ENCODE assay signal across 26 mouse cellular contexts in the genomic region with DNA sequence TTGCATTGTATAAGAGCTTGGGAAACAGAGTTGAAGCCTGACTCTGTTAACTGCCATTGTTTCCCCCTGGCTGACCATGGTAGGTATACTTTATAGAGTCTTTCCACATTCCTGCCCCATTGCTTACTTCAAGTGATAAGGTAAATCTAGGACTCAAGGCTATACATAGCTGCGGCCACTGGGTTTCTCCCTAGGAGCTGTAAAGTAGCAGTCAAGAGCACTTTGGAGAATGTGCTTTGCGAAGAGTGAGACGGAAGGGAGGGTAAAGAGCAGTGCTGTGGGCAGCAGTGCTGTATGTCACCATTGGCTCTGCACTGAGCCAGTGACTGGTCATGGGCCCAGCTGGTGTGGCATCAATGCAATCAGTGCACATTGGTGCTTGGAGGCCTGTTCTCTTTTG.
"Had no signal": no experiment of that assay in that cellular context is flagged by ENCODE, and none has a peak within 500 bp of the region (broad histone marks: within the 10 kb centered on the region; RNA-seq: fewer than 3 reads in every experiment).

No protein-coding gene starts in this region.

- H3K27me3 ChIP-seq: heart, embryonic 13.5 days; heart, embryonic 15.5 days; hindbrain, embryonic 13.5 days; hindbrain, embryonic 15.5 days; kidney, embryonic 15.5 days; limb, embryonic 13.5 days; limb, embryonic 15.5 days had no signal

- H3K9ac ChIP-seq: forebrain, postnatal 0 days; heart, embryonic 13.5 days; heart, embryonic 15.5 days; hindbrain, embryonic 13.5 days; hindbrain, embryonic 15.5 days; kidney, embryonic 15.5 days; limb, embryonic 13.5 days; limb, embryonic 15.5 days had no signal

- H3K36me3 ChIP-seq: heart, embryonic 13.5 days; heart, embryonic 15.5 days; hindbrain, embryonic 13.5 days; hindbrain, embryonic 15.5 days; kidney, embryonic 15.5 days; limb, embryonic 13.5 days; limb, embryonic 15.5 days had no signal

- ATAC-seq: forebrain, postnatal 0 days; hindbrain, postnatal 0 days; intestine, embryonic 16.5 days had no signal

- H3K4me1 ChIP-seq: hindbrain, embryonic 15.5 days; kidney, embryonic 15.5 days; limb, embryonic 13.5 days; limb, embryonic 15.5 days had no signal

- H3K4me2 ChIP-seq: heart, embryonic 11.5 days; heart, embryonic 13.5 days; heart, embryonic 15.5 days; hindbrain, embryonic 13.5 days; hindbrain, embryonic 15.5 days; kidney, embryonic 15.5 days; limb, embryonic 13.5 days; limb, embryonic 15.5 days had no signal

- H3K4me3 ChIP-seq: gastrocnemius, adult 2 months; heart, adult 2 months; heart, embryonic 13.5 days; heart, embryonic 15.5 days; hindbrain, embryonic 13.5 days; hindbrain, embryonic 15.5 days; kidney, embryonic 15.5 days; limb, embryonic 13.5 days; limb, embryonic 15.5 days had no signal

- H3K9me3 ChIP-seq: heart, embryonic 13.5 days; heart, embryonic 15.5 days; hindbrain, embryonic 13.5 days; hindbrain, embryonic 15.5 days; kidney, embryonic 15.5 days; limb, embryonic 13.5 days; limb, embryonic 15.5 days had no signal

- DNase-seq: forebrain, postnatal 0 days; gastrocnemius, adult 2 months; gastrocnemius, postnatal 10 days; gastrocnemius, postnatal 25 days; heart, adult 2 months; heart, postnatal 14 days; heart, postnatal 36 days; kidney, adult 11 months; kidney, adult 2 months; kidney, adult 9 months; kidney, postnatal 14 days; kidney, postnatal 36 days; layer of hippocampus, adult 9-11 months; layer of hippocampus, postnatal 36 days; left cerebral cortex, postnatal 4 days had no signal

- H3K27ac ChIP-seq: gastrocnemius, adult 2 months; heart, adult 2 months; heart, embryonic 13.5 days; heart, embryonic 15.5 days; hindbrain, embryonic 13.5 days; hindbrain, embryonic 15.5 days; hindbrain, postnatal 0 days; kidney, embryonic 15.5 days; kidney, postnatal 0 days; limb, embryonic 13.5 days; limb, embryonic 15.5 days had no signal
